Mouse (Mus musculus): Measurements from ENCODE around the gene Cpxm1. TPM values are rescaled to one million over a fixed set of nuclear protein-coding genes. Genes with fewer than 3 reads are reported as not detected.

The Cpxm1 gene
- polyA plus RNA-seq, 1 experiment from 2014 or later, result 29.9 TPM

DNA sequence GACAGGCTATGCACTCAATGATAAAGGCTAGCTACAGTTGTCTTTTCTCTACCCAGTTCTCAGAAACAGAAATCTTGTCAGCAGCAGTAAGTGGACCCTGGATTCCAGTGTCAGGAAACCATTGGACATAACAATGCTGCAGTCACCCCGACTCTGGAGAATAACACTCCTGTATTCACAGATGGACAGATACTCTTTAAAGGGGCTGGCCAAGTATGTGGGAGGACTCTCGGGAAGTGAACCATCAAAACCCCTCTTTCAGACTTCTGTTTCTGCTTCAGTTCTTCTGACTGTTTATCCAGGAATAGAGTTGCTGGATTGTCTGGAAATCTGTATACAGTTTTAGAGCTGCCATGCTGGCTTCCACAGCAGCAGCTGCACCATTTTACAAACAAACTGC, 32.5 kb upstream of the Cpxm1 start:
- no peak overlapping the region for H3K27ac ChIP-seq (ENCODE audit: low read depth, low read length)
- no peak overlapping the region for H3K4me3 ChIP-seq (ENCODE audit: low read depth, low read length)
- no peaks in the 10 kb centered on the region for H3K36me3 ChIP-seq (ENCODE audit: control insufficient read depth, insufficient read depth, low read length)
- H3K4me2 ChIP-seq (ENCODE audit: low read depth, low read length, severe bottlenecking), result no peak overlapping the region
- H3K27me3 ChIP-seq (ENCODE audit: control insufficient read depth, insufficient read depth, low read length), result no peaks in the 10 kb centered on the region
- H3K9ac ChIP-seq (ENCODE audit: low read length), result no peak overlapping the region
- no peak for DNase-seq (ENCODE audit: low spot score)
- H3K9me3 ChIP-seq (ENCODE audit: control insufficient read depth, low read length), result no peaks in the 10 kb centered on the region
- WGBS, result 67% methylated on average over 2 of the region's 2 CpGs
- H3K4me1 ChIP-seq (replicated peaks; ENCODE audit: control insufficient read depth, insufficient read depth, low read length), result no peaks in the 10 kb centered on the region; the same call in 1 of the 2 replicates
- ATAC-seq (replicated peaks; ENCODE audit: low FRiP score), result no peak

DNA sequence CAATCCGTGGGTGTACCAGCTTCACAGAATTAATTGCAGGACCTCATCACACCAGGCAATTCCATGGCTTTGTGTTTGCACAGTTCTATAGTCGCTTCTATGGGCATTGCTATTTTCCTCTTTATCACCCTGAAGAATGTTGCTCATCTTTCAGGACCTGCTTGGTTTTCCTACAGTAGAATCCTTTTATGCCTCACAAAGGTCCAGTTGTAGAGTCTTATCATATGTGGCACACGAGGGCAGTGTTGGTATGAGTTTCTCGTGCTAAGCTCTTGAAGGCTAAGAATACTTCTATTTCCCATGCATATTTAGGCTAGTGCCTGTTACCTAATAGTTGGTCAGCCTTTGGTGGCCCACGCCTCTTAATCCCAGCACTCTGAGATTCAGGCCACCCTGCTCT, 27.7 kb upstream of the Cpxm1 start:
- Histone ChIP-seq H3K9me3 (ENCODE audit: control insufficient read depth, low read length) (no peaks in the 10 kb centered on the region), H3K27ac (ENCODE audit: low read depth, low read length) (no peak overlapping the region), H3K9ac (ENCODE audit: low read length) (peak overlapping the region; percentile 80), H3K36me3 (ENCODE audit: control insufficient read depth, insufficient read depth, low read length) (no peaks in the 10 kb centered on the region; the same call in 1 of the 2 replicates), H3K27me3 (ENCODE audit: control insufficient read depth, insufficient read depth, low read length) (no peaks in the 10 kb centered on the region), H3K4me1 (replicated peaks; ENCODE audit: control insufficient read depth, insufficient read depth, low read length) (no peaks in the 10 kb centered on the region; the same call in 1 of the 2 replicates), H3K4me2 (ENCODE audit: low read depth, low read length, severe bottlenecking) (peak overlapping the region; percentile 76), H3K4me3 (ENCODE audit: low read depth, low read length) (peak overlapping the region; percentile 55)
- no peak for DNase-seq (ENCODE audit: low spot score)
- WGBS, result 54% methylated on average over 5 of the region's 5 CpGs
- ATAC-seq (replicated peaks; ENCODE audit: low FRiP score), result no peak

GRCm38 (mm10) chr2:130424126-130424853, 26.9 kb upstream of the Cpxm1 start, which contains the start of the genes Vps16 and Pced1a:
TSS of gene Vps16 (plus strand) at chr2:130424339.
TSS of gene Pced1a (minus strand) at chr2:130424701.
- Histone ChIP-seq H3K27me3 (ENCODE audit: control insufficient read depth, insufficient read depth, low read length) (no peaks in the 10 kb centered on the region), H3K9ac (ENCODE audit: low read length) (peak within 1 kb of the TSS; percentile 80), H3K4me2 (ENCODE audit: low read depth, low read length, severe bottlenecking) (peak within 1 kb of the TSS; percentile 76), H3K4me3 (ENCODE audit: low read depth, low read length) (peak within 1 kb of the TSS; percentile 55), H3K4me1 (replicated peaks; ENCODE audit: control insufficient read depth, insufficient read depth, low read length) (no peaks in the 10 kb centered on the region; the same call in 1 of the 2 replicates), H3K9me3 (ENCODE audit: control insufficient read depth, low read length) (no peaks in the 10 kb centered on the region), H3K36me3 (ENCODE audit: control insufficient read depth, insufficient read depth, low read length) (no peaks in the 10 kb centered on the region; the same call in 1 of the 2 replicates), H3K27ac (ENCODE audit: low read depth, low read length) (peak within 1 kb of the TSS; percentile 54; the same call in 1 of the 2 replicates)
- ATAC-seq (replicated peaks; ENCODE audit: low FRiP score) (peak; percentile 92), DNase-seq (ENCODE audit: low spot score) (peak; percentile 94)
- under 1% methylated on average over 58 of the region's 58 CpGs for WGBS

DNA sequence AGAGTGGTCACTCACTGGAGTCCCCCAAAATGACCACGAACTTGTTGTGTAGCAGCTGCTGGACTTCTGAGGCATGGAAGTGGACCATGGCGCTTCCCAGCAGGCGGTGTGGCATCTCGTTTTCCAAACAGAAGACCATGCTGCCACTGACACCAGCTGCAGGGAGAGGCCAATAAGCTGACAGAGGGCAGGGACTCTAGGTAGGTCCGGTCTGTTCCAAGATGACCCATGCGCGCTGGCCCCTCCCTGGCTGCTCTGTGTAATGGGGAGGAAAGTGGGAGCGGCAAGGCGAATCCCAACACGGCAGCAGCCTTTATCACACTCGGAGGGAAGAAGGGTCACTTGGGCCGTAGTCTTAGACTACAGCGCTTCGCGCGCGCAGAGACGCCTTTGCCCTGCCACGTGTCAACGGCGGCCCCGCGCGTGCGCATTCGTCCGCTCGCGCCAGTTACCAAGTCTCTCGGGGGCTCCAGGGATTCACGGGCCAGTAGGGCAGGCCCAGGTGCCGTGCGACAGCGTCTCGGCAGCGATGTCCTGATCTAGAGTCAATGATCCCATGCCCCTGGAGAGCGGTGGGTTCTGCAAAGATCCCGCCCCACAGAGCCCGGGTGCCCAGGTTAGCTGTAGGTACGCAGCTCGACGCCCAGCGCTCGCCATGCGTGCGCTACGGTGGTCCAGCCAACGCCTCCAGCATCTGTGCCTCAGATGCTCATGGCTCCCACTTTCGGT, 26.2 kb upstream of the Cpxm1 start:
- DNase-seq (ENCODE audit: low spot score) (peak; percentile 88), ATAC-seq (replicated peaks; ENCODE audit: low FRiP score) (peak; percentile 77)
- H3K27ac ChIP-seq (ENCODE audit: low read depth, low read length), result peak overlapping the region; percentile 54; the same call in 1 of the 2 replicates
- peak overlapping the region; percentile 55 for H3K4me3 ChIP-seq (ENCODE audit: low read depth, low read length)
- H3K9me3 ChIP-seq (ENCODE audit: control insufficient read depth, low read length), result no peaks in the 10 kb centered on the region
- H3K27me3 ChIP-seq (ENCODE audit: control insufficient read depth, insufficient read depth, low read length), result no peaks in the 10 kb centered on the region
- peak overlapping the region; percentile 76 for H3K4me2 ChIP-seq (ENCODE audit: low read depth, low read length, severe bottlenecking)
- WGBS, result 17% methylated on average over 49 of the region's 49 CpGs
- H3K36me3 ChIP-seq (ENCODE audit: control insufficient read depth, insufficient read depth, low read length), result no peaks in the 10 kb centered on the region; the same call in 1 of the 2 replicates
- H3K9ac ChIP-seq (ENCODE audit: low read length), result peak overlapping the region; percentile 80
- no peaks in the 10 kb centered on the region; the same call in 1 of the 2 replicates for H3K4me1 ChIP-seq (replicated peaks; ENCODE audit: control insufficient read depth, insufficient read depth, low read length)

DNA sequence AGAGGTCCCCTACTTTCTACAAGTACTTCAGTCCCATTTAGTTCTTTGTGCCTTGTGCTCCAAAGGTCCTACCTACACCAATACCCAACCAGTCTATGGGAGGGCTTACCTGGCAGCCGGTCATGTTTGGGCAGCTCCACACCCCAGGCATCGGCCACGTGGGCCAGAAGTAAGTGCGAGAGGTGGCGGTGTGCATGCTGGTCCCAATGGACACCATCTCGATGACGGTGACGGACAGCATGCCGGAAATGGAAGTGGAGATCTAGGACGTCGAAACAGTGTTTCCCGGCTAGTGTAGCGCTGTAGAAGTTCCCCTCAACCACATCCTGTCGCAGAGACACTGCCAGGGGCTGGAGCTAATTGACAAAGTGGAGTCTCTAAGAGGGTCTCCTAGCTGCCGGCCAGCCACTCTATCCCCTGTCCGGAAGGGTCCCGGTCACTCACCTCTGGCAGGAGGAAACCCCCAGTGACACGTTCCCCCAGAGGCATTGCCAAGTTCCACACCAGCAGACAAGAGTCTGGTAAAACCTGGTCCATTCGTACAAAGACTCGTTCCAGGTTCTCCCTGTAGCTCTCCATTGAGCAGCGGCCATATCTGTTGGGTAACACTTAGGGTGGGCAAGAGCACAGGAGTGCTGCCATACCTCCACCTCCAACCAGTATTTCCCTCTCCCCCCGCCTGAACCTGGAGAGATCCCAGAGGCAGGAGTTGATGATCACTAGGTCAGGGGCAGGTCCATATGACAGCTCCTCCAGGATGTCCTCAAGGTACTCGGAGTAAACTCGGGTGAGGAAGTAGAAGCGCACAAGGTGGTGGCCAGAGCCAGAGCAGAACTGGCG, 24.6 kb upstream of the Cpxm1 start:
- 95% methylated on average over 26 of the region's 26 CpGs for WGBS
- DNase-seq (ENCODE audit: low spot score), result no peak
- no peaks in the 10 kb centered on the region for H3K27me3 ChIP-seq (ENCODE audit: control insufficient read depth, insufficient read depth, low read length)
- no peak overlapping the region for H3K9ac ChIP-seq (ENCODE audit: low read length)
- H3K36me3 ChIP-seq (ENCODE audit: control insufficient read depth, insufficient read depth, low read length), result no peaks in the 10 kb centered on the region; the same call in 1 of the 2 replicates
- H3K4me1 ChIP-seq (replicated peaks; ENCODE audit: control insufficient read depth, insufficient read depth, low read length), result no peaks in the 10 kb centered on the region; the same call in 1 of the 2 replicates
- no peak overlapping the region for H3K4me3 ChIP-seq (ENCODE audit: low read depth, low read length)
- ATAC-seq (replicated peaks; ENCODE audit: low FRiP score), result no peak
- no peak overlapping the region for H3K27ac ChIP-seq (ENCODE audit: low read depth, low read length)
- H3K9me3 ChIP-seq (ENCODE audit: control insufficient read depth, low read length), result no peaks in the 10 kb centered on the region
- H3K4me2 ChIP-seq (ENCODE audit: low read depth, low read length, severe bottlenecking), result no peak overlapping the region

DNA sequence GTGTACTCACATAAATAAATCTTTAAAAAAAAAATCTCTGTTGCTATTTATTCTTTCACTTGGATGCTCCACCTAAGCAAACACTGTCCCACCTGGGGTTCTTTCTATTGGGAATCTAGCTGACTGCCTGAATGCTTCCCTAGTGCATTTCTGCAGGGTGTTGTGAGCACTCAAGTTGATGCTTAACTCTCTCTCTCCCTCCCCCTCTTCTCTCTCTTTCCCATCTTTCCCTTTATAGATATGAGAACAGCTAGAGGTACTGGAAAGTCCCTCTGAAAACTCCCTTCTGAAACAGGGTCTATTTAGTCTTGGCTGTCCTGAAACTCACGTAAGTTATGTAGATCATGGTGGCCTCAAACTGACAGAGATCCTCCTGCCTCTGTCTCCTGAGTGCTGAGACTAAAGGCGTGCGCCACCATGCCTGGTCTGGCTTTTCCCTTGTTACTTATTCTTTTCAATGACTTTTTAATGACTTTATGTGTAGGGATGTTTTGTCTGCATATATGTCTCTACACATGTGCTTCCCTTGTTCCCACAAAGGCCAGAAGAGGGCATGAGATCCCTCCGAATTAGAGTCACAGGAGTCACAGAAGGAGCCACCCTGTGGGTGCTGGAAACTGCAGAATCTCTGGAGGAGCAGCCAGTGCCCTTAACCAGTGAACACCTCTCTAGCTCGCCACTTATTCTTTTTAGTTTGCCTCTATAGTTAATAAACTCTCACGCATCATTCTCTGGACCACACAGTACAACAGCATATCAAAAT, 16.9 kb upstream of the Cpxm1 start:
- DNase-seq (ENCODE audit: low spot score) (no peak), ATAC-seq (replicated peaks; ENCODE audit: low FRiP score) (no peak)
- WGBS, result 72% methylated on average over 6 of the region's 6 CpGs
- Histone ChIP-seq H3K27ac (ENCODE audit: low read depth, low read length) (no peak overlapping the region), H3K9ac (ENCODE audit: low read length) (no peak overlapping the region), H3K4me1 (replicated peaks; ENCODE audit: control insufficient read depth, insufficient read depth, low read length) (no peaks in the 10 kb centered on the region), H3K27me3 (ENCODE audit: control insufficient read depth, insufficient read depth, low read length) (no peaks in the 10 kb centered on the region), H3K9me3 (ENCODE audit: control insufficient read depth, low read length) (no peaks in the 10 kb centered on the region), H3K36me3 (ENCODE audit: control insufficient read depth, insufficient read depth, low read length) (no peaks in the 10 kb centered on the region), H3K4me2 (ENCODE audit: low read depth, low read length, severe bottlenecking) (no peak overlapping the region), H3K4me3 (ENCODE audit: low read depth, low read length) (no peak overlapping the region)

DNA sequence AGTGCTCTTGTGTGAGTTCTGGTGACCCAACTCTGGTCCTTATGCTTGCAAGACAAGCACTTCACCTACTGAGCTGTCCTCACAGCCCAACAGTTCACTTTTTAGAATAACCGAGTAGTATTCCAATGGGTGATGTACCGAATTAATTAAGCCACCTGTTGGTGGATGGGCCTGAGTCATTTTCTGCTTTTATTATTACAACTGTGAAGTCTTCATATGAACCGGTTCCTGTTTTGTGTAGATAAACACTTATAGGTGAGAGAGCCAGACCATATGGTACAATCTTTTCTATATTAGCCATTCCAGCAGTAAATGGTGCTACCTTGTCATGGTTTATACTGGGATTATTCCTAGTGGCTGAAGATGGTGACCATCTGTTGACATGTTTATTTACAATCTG, 15.4 kb upstream of the Cpxm1 start:
- DNase-seq (ENCODE audit: low spot score) (no peak), ATAC-seq (replicated peaks; ENCODE audit: low FRiP score) (no peak)
- H3K27me3 ChIP-seq (ENCODE audit: control insufficient read depth, insufficient read depth, low read length), result no peaks in the 10 kb centered on the region
- no peaks in the 10 kb centered on the region for H3K36me3 ChIP-seq (ENCODE audit: control insufficient read depth, insufficient read depth, low read length)
- H3K9ac ChIP-seq (ENCODE audit: low read length), result no peak overlapping the region
- H3K9me3 ChIP-seq (ENCODE audit: control insufficient read depth, low read length), result no peaks in the 10 kb centered on the region
- no peak overlapping the region for H3K4me2 ChIP-seq (ENCODE audit: low read depth, low read length, severe bottlenecking)
- H3K4me3 ChIP-seq (ENCODE audit: low read depth, low read length), result no peak overlapping the region
- WGBS, result 88% methylated on average over 3 of the region's 3 CpGs
- H3K27ac ChIP-seq (ENCODE audit: low read depth, low read length), result no peak overlapping the region
- H3K4me1 ChIP-seq (replicated peaks; ENCODE audit: control insufficient read depth, insufficient read depth, low read length), result no peaks in the 10 kb centered on the region
